Mouse (Mus musculus) small intestine, adult 2 months (tissue): ENCODE results near the gene Tmem106c. TPM values are rescaled to one million over a fixed set of nuclear protein-coding genes. Genes with fewer than 3 reads are reported as not detected.

Experiments used
- H3K27ac ChIP-seq: fragments of 200-500 bp; 2 replicates; pipeline ENCODE4 v1.5.1; 2012; ENCODE audit warnings: low read depth, low read length, control low read depth, inconsistent platforms; ENCODE audit not compliant: insufficient read depth
- H3K27me3 ChIP-seq: fragments of 200-500 bp; 2 replicates; pipeline ENCODE4 v1.6.1; 2012; ENCODE audit warnings: mild to moderate bottlenecking, moderate library complexity, low read length, inconsistent platforms; ENCODE audit not compliant: control insufficient read depth, insufficient read depth
- H3K36me3 ChIP-seq: fragments of 200-500 bp; 2 replicates; pipeline ENCODE4 v1.6.1; 2012; ENCODE audit warnings: mild to moderate bottlenecking, low read length, control low read depth, inconsistent platforms; ENCODE audit not compliant: control insufficient read depth, insufficient read depth
- H3K4me1 ChIP-seq: fragments of 200-500 bp; 2 replicates; pipeline ENCODE4 v1.6.1; 2012; ENCODE audit warnings: low read length, inconsistent platforms, mixed read lengths; ENCODE audit not compliant: control insufficient read depth, insufficient read depth, insufficient read length
- H3K4me3 ChIP-seq: fragments of 200-500 bp; 2 replicates; pipeline ENCODE4 v1.5.1; 2012; ENCODE audit warnings: low read depth, mild to moderate bottlenecking, control low read depth, inconsistent platforms, low read length, moderate library complexity
- CTCF ChIP-seq: fragments of 200-500 bp; IDR thresholded peaks from 2 replicates; pipeline ENCODE4 v1.5.1; 2012; ENCODE audit warnings: low read depth, mild to moderate bottlenecking, control low read depth, inconsistent platforms, low read length, moderate library complexity, mixed read lengths; ENCODE audit not compliant: insufficient replicate concordance, insufficient read length; ENCODE audit errors: extremely low read depth
- POLR2A ChIP-seq: fragments of 200-500 bp; IDR thresholded peaks from 2 replicates; pipeline ENCODE4 v1.6.1; 2012; ENCODE audit warnings: low read depth, mild to moderate bottlenecking, control low read depth, inconsistent platforms, low read length, moderate library complexity
- WGBS: fragments of 180-500 bp; shearing (Covaris S2); methylation state at CpG from one replicate; pipeline ENCODE4 v1.1.7; 2018; 5-methylcytosine and 5-hydroxymethylcytosine counted together
- polyA plus RNA-seq: library from polyadenylated mRNA; depleted of rRNA; stranded (reverse); fragments of >200 nt; gene quantifications from 2 replicates; pipeline ENCODE4 v1.2.3, GENCODE M21; 2012

The Tmem106c gene
- polyA plus RNA-seq, 1 experiment: 8.6 TPM

- H3K27ac ChIP-seq: peak overlapping the region; percentile 97
- WGBS: 22% methylated on average over 4 of the region's 4 CpGs
- no peak for TF ChIP-seq POLR2A
- no peak for TF ChIP-seq CTCF
- H3K4me3 ChIP-seq: no peak overlapping the region
- H3K4me1 ChIP-seq: peaks cover 46% of the 10 kb centered on the region
- no peaks in the 10 kb centered on the region for H3K36me3 ChIP-seq
- H3K27me3 ChIP-seq: no peaks in the 10 kb centered on the region
Observed at GRCm38 (mm10) chr15:97927018-97927417, 37.0 kb upstream of the Tmem106c start.

DNA sequence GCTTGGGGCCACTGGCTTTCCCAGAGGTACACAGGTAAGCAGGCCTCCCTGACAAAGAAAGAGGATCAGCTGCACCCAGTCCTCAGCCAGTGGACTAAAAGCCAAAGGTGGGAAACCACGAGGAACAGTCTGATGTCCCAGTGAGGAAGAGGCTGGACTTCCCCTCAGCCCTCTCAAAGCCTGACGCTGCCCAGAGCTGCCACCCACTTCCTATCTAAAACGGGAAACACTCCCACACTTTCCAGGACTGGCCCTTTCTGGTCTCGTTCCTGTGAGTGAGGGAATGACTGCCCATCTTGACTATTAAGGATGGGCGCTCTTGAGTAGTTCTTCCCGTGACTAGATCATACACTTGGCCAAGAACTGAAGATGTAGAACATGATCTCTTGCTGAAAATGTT, 36.2 kb upstream of the Tmem106c start:
- Histone ChIP-seq H3K36me3 (no peaks in the 10 kb centered on the region), H3K27me3 (no peaks in the 10 kb centered on the region), H3K4me1 (peaks cover 48% of the 10 kb centered on the region), H3K27ac (peak overlapping the region; percentile 82), H3K4me3 (no peak overlapping the region)
- no peak for TF ChIP-seq CTCF
- no peak for TF ChIP-seq POLR2A
- WGBS: 20% methylated on average over 6 of the region's 6 CpGs

DNA sequence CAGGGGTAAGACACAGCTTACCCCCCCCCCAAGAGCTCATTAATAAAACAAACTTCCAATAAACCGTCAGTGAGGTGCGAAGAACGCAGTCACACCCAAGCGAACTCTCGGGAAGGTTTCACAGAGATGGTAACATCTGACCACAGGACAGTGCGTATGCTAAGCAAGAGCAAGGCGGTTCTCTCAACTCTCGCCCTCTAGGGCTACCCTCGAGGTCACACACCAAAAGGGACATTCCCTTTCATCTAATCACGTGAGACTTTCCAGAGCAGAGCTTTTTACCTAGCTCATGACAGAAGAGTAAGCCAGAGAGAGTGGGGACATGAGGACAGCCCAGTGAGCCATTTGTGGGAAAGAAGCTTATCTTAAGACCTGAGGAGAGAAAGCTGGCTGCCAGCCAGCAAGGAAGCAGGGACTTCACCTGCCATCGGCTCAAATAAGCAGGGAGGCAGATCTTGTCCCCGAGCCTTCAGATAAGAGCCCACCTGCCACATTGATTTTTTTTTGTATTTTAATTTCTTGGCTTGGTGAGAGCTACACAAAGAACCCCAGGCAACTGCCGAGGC, 34.7 kb upstream of the Tmem106c start:
- peaks cover 45% of the 10 kb centered on the region for H3K4me1 ChIP-seq
- H3K4me3 ChIP-seq: no peak overlapping the region
- TF ChIP-seq POLR2A (no peak), CTCF (no peak)
- WGBS: 15% methylated on average over 13 of the region's 13 CpGs
- H3K27ac ChIP-seq: peak overlapping the region; percentile 93
- no peaks in the 10 kb centered on the region for H3K27me3 ChIP-seq
- H3K36me3 ChIP-seq: no peaks in the 10 kb centered on the region

DNA sequence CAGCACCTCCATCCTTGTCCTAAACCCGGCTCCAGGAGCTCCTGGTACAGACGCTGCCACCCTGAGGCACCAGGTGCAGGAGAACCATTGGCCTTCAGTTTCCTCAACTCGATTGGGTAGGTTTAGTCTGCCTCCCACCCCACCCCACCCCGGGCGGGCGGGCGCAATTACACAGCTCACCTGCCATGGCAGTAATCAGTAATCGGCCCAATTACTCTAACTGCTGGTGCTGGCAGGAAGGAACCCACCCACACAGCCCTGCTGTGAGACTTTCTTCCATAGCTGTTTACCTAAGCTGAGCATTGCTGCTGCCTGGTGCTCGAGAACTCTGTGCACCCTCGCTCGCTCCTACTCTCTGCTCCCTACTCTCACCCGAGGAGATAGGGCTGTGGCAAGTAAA, 31.6 kb upstream of the Tmem106c start:
- Histone ChIP-seq H3K4me1 (peaks cover 32% of the 10 kb centered on the region), H3K27ac (peak overlapping the region; percentile 71), H3K4me3 (no peak overlapping the region), H3K27me3 (no peaks in the 10 kb centered on the region), H3K36me3 (no peaks in the 10 kb centered on the region)
- WGBS: 28% methylated on average over 12 of the region's 12 CpGs
- no peak for TF ChIP-seq POLR2A
- no peak for TF ChIP-seq CTCF

DNA sequence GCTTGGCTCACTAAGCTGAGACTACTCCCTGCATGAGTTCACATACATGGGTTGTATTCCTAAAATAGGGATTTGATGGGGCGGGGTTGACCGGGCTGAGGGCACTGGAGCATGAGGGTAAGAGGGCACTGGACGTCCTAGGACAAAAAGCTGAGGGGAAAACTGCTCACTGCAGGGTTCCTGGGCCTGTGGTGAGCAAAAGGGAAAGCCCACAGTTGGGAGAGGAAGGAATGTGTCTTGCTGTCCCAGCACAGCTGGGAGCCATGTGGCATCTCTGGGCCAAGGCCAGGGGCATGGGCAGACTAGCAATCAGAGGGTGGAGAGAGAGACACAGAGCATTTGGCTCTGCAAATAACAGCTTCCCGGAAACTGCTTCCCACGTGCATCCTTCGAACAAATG, 25.4 kb upstream of the Tmem106c start:
- Histone ChIP-seq H3K27me3 (no peaks in the 10 kb centered on the region), H3K4me1 (peaks cover 28% of the 10 kb centered on the region; the same call in 1 of the 2 replicates), H3K36me3 (no peaks in the 10 kb centered on the region), H3K4me3 (no peak overlapping the region), H3K27ac (no peak overlapping the region)
- 56% methylated on average over 6 of the region's 6 CpGs for WGBS
- TF ChIP-seq CTCF (no peak), POLR2A (no peak)

DNA sequence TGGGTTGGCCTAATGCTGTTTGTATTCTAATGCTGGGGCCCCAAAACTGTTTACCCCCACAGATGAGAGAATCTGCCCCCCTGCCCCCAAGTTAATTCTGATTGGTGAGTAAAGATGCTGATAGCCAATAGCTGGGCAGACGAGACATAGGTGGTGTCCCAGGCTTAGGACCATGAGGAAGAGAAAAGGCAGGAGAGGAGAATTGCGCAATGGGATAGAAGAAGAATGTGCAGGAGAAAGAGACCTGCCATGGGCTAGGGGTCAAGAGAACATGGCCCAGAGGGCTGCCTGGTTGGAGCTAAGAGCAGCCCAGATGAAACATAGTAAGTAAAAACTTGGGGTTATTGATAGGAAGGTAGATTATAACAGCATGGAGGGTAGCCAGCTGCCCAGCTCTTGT, 23.9 kb upstream of the Tmem106c start:
- TF ChIP-seq CTCF: no peak
- no peak for TF ChIP-seq POLR2A
- Histone ChIP-seq H3K27ac (no peak overlapping the region), H3K27me3 (no peaks in the 10 kb centered on the region), H3K36me3 (no peaks in the 10 kb centered on the region), H3K4me1 (peaks cover 41% of the 10 kb centered on the region), H3K4me3 (no peak overlapping the region)
- 79% methylated on average over 2 of the region's 2 CpGs for WGBS

DNA sequence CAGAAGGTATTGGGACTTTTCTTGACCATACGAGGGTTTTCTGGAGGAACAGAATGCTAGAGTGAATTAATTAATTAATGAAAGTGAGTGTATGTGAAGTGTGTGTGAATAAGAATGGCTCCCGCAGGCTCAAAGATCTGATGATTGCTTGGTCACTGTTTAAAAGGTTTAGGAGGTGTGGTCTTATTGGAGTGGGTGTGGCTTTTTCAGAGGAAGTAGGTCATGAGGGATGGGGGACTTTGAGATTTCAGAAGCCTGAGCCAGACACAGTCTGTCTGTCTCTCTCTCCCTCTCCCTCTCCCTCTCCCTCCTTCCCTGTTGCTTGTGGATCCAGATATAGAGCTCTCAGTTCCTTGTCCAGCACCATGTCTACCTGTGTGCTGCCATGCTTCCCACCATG, 22.7 kb upstream of the Tmem106c start:
- WGBS: 58% methylated on average over 2 of the region's 2 CpGs
- Histone ChIP-seq H3K36me3 (no peaks in the 10 kb centered on the region), H3K27ac (peak overlapping the region; percentile 19; the same call in 1 of the 2 replicates), H3K4me3 (no peak overlapping the region), H3K4me1 (peaks cover 46% of the 10 kb centered on the region), H3K27me3 (no peaks in the 10 kb centered on the region)
- TF ChIP-seq CTCF (no peak), POLR2A (no peak)
